Mouse (Mus musculus): ENCODE data around the gene Ip6k2. TPM values are rescaled to one million over a fixed set of nuclear protein-coding genes. Genes with fewer than 3 reads are reported as not detected.

The Ip6k2 gene
- polyA plus RNA-seq, 1 experiment from 2014 or later = 11.6 TPM

DNA sequence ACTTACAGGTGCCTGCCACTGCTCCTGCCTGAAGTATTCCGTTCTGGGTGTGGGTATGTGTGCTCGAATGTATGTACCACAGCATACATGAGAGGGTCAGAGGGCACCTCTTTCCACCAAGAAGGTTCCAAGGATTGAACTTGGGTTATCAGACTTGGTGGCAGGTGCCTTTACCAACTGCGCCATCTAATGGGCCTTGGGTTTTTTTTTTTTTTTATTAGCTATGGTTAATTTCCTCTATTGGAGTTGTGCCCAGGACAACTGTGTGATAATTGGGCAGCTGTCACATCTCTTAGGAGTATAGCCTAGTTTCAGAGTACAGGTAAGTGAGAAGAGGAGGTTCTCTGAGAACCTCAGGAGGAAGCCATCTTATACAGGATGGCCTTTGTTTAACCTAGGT lies 16.0 kb downstream of the Ip6k2 start:
- H3K27ac ChIP-seq = 0 out of 2 replicates have a peak overlapping the region, but pooled peaks have one; percentile 3
- H3K4me3 ChIP-seq (replicated peaks) = no peak overlapping the region
- H3K27me3 ChIP-seq = no peaks in the 10 kb centered on the region
- H3K9ac ChIP-seq = no peak overlapping the region
- H3K36me3 ChIP-seq = peaks cover 75% of the 10 kb centered on the region
- H3K4me1 ChIP-seq (replicated peaks) = peaks cover 51% of the 10 kb centered on the region
- H3K9me3 ChIP-seq (replicated peaks) = no peaks in the 10 kb centered on the region
- 88% methylated on average over 3 of the region's 3 CpGs for WGBS (ENCODE audit: insufficient replicate concordance)
- H3K4me2 ChIP-seq = no peak overlapping the region
- DNase-seq (no peak), ATAC-seq (ENCODE audit: low read depth) (no peak)

DNA sequence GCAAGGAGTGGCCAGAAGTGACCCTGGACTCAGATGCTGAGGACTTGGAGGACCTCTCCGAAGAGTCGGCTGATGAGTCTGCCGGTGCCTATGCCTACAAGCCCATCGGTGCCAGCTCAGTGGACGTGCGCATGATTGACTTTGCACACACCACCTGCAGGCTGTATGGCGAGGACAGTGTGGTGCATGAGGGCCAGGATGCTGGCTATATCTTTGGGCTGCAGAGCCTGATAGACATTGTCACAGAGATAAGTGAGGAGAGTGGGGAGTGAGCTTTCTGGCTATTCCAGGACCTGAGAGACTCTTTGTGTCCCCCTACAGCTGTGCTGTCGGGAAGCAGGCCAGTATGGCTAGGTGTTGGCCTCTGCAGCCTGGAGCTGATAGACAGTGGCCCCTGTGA lies 22.2 kb downstream of the Ip6k2 start:
- H3K4me2 ChIP-seq = peak overlapping the region; percentile 31

DNA sequence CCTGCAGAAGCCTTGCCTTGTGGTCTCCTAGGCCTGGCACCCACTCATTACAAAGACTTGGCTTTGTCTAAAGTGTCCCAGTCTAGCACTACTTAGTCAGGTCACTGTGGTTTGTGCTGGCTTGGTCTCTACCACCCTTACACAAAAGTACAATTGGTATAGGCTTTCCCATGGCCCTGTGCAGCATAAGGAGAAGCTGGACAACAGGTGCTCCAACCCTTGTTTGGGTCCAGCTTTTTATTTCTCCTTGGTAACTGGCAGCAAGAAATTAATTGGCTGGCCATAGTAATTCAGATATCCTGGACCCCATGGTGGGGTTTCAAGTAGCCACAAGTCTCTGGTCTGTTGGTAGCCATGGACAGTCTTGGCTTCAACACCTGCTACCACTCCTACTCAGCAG lies 22.8 kb downstream of the Ip6k2 start:
- Histone ChIP-seq H3K27ac (peak overlapping the region; percentile 96), H3K36me3 (peaks cover 57% of the 10 kb centered on the region), H3K4me2 (peak overlapping the region; percentile 99; the same call in 1 of the 2 replicates), H3K4me1 (replicated peaks) (peaks cover 72% of the 10 kb centered on the region), H3K27me3 (no peaks in the 10 kb centered on the region), H3K4me3 (replicated peaks) (no peak overlapping the region), H3K9ac (peak overlapping the region; percentile 40), H3K9me3 (replicated peaks) (no peaks in the 10 kb centered on the region)
- no peak for DNase-seq
- ATAC-seq (ENCODE audit: low read depth) = no peak

More for the DNA sequence above, 22.2 kb downstream of the Ip6k2 start:
- DNase-seq = peak; percentile 56
- H3K36me3 ChIP-seq = peaks cover 56% of the 10 kb centered on the region
- H3K4me3 ChIP-seq (replicated peaks) = no peak overlapping the region
- peak overlapping the region; percentile 96 for H3K27ac ChIP-seq
- peak; percentile 70 for ATAC-seq (ENCODE audit: low read depth)
- H3K4me1 ChIP-seq (replicated peaks) = peaks cover 72% of the 10 kb centered on the region
- H3K9me3 ChIP-seq (replicated peaks) = no peaks in the 10 kb centered on the region
- H3K27me3 ChIP-seq = no peaks in the 10 kb centered on the region
- WGBS (ENCODE audit: insufficient replicate concordance) = 61% methylated on average over 8 of the region's 8 CpGs
- H3K9ac ChIP-seq = peak overlapping the region; percentile 40; the same call in 1 of the 2 replicates

DNA sequence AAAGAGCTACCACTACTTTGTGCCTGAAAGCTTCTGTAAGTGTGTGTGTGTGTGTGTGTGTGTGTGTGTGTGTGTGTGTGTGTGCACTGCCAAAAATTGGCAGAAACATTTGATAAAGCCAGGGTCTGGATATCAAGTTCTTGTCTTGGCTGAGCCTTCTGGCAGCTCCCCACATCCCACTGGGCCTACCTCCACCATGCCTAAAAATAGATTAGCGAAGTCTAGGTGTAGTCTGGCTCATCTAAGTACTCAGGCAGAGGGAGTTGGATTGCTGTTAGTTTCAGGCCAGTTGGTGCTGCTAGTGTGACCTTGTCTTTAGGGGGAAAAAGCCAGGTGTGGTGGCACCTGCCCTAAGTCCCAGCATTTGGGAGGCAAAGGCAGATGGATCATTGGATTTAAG lies 23.2 kb downstream of the Ip6k2 start:
- no peak for ATAC-seq (ENCODE audit: low read depth)
- Histone ChIP-seq H3K4me3 (replicated peaks) (no peak overlapping the region), H3K9me3 (replicated peaks) (no peaks in the 10 kb centered on the region), H3K9ac (peak overlapping the region; percentile 75), H3K27ac (peak overlapping the region; percentile 96), H3K4me1 (replicated peaks) (peaks cover 67% of the 10 kb centered on the region), H3K36me3 (peaks cover 57% of the 10 kb centered on the region), H3K27me3 (no peaks in the 10 kb centered on the region), H3K4me2 (peak overlapping the region; percentile 99)
- DNase-seq = no peak
- WGBS (ENCODE audit: insufficient replicate concordance) = 61% methylated on average over 1 of the region's 1 CpGs

DNA sequence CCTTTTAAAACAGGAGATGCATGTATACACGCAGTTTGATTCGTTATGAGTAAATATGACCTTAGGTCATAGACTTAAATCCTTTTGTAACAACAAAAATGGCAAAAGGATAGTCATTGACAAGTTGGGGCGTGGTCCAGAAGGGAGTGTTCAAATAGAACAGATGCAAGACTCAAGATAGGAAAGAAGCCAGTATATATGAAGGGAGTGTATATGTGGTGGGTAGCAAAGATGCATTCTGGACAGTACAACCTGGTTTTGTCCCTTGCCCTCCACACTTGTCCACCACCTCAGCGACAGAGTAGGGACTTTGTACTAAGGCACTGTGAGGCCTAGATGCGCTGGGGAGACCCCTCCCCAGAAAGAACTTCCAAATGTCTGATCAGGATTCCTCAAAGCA lies 24.1 kb downstream of the Ip6k2 start:
- no peaks in the 10 kb centered on the region for H3K27me3 ChIP-seq
- H3K36me3 ChIP-seq = peaks cover 58% of the 10 kb centered on the region
- ATAC-seq (ENCODE audit: low read depth) = peak; percentile 79
- peak overlapping the region; percentile 75 for H3K9ac ChIP-seq
- H3K4me2 ChIP-seq = peak overlapping the region; percentile 99
- no peaks in the 10 kb centered on the region for H3K9me3 ChIP-seq (replicated peaks)
- H3K4me3 ChIP-seq (replicated peaks) = peak overlapping the region; percentile 77
- H3K27ac ChIP-seq = peak overlapping the region; percentile 96
- peaks cover 59% of the 10 kb centered on the region for H3K4me1 ChIP-seq (replicated peaks)
- peak; percentile 64 for DNase-seq
- WGBS (ENCODE audit: insufficient replicate concordance) = 37% methylated on average over 5 of the region's 5 CpGs

DNA sequence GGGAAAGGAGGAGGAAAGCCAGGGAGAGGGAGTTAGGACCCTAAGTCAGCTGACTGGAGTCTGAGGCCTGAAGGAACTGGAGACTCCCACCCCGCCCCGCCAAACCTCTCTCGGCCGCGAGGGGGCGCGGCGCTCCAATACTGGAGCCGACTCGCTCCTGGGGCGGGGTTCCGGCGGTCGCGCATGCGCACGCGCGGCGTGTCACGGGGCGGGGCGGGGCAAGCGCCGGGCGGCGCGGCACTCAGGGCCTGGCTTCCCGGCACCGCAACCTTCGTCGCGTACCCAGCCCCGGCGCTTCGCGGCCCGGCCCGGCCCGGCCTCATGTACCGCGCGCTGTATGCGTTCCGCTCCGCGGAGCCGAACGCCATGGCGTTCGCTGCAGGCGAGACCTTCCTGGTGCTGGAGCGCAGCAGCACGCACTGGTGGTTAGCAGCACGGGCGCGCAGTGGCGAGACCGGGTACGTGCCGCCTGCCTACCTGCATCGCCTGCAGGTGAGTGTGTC lies 24.6 kb downstream of the Ip6k2 start, which contains the start of gene Nckipsd:
Gene Nckipsd, plus strand, starts transcription at position 206 of the 503 bp plus-strand sequence.
- H3K4me3 ChIP-seq (replicated peaks) = peak within 1 kb of the TSS; percentile 77
- H3K4me2 ChIP-seq = peak within 1 kb of the TSS; percentile 99
- peaks cover 57% of the 10 kb centered on the region for H3K36me3 ChIP-seq
- H3K4me1 ChIP-seq (replicated peaks) = peaks cover 57% of the 10 kb centered on the region
- H3K9me3 ChIP-seq (replicated peaks) = no peaks in the 10 kb centered on the region
- under 1% methylated on average over 62 of the region's 62 CpGs for WGBS (ENCODE audit: insufficient replicate concordance)
- peak; percentile 82 for ATAC-seq (ENCODE audit: low read depth)
- DNase-seq = peak; percentile 90
- peak within 1 kb of the TSS; percentile 96 for H3K27ac ChIP-seq
- H3K27me3 ChIP-seq = no peaks in the 10 kb centered on the region
- H3K9ac ChIP-seq = peak within 1 kb of the TSS; percentile 91

DNA sequence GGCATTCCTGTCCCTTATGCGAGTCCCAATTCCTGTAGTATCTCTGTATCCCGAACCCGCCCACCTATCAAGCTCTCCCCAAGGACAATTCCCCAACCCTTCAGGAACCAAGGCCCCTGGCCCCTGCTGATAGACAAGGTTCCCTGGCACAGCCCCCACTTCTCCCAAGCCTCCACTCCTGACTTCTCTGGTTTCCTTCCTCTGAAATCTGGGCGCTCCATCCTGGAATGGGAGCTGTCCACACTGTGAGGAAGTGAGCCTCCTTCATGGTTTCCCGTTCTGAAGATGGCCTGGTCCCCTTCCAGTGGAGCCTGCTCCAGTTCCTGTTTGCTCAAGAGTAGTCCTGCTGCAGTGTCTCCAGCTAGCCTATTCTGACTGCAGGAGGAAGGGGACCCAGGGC lies 25.6 kb downstream of the Ip6k2 start:
- peak overlapping the region; percentile 77 for H3K4me3 ChIP-seq (replicated peaks)
- ATAC-seq (ENCODE audit: low read depth) (no peak), DNase-seq (no peak)
- peaks cover 53% of the 10 kb centered on the region for H3K4me1 ChIP-seq (replicated peaks)
- WGBS (ENCODE audit: insufficient replicate concordance) = 38% methylated on average over 5 of the region's 5 CpGs
- H3K9me3 ChIP-seq (replicated peaks) = no peaks in the 10 kb centered on the region
- peaks cover 53% of the 10 kb centered on the region for H3K36me3 ChIP-seq
- H3K27ac ChIP-seq = no peak overlapping the region; the same call in 1 of the 2 replicates
- H3K27me3 ChIP-seq = no peaks in the 10 kb centered on the region
- peak overlapping the region; percentile 91 for H3K9ac ChIP-seq
- peak overlapping the region; percentile 99 for H3K4me2 ChIP-seq

DNA sequence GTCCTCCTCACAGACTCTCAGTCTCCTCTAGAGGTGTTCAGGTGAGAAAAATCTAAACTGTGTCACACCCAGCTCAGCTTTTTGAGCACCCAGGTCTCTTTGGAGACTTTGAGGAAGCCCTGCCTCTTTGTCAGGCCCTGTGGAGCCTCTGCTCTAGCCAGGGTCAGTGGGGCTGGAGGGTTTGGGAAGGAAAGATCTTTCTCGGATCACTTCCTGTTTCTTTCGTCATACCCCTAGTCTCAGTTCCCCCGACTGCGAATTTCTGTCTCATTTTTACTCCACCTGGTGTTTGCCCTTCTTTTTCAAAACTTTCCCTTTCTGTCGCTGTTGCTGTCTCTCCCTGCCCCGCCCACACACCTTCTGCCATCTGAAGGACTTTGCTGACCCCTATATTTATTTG lies 26.1 kb downstream of the Ip6k2 start:
- WGBS (ENCODE audit: insufficient replicate concordance) = 31% methylated on average over 6 of the region's 6 CpGs
- peaks cover 48% of the 10 kb centered on the region for H3K4me1 ChIP-seq (replicated peaks)
- DNase-seq (no peak), ATAC-seq (ENCODE audit: low read depth) (no peak)
- no peaks in the 10 kb centered on the region for H3K27me3 ChIP-seq
- H3K27ac ChIP-seq = no peak overlapping the region
- peak overlapping the region; percentile 99 for H3K4me2 ChIP-seq
- no peak overlapping the region for H3K4me3 ChIP-seq (replicated peaks)
- peaks cover 53% of the 10 kb centered on the region for H3K36me3 ChIP-seq
- no peak overlapping the region for H3K9ac ChIP-seq
- H3K9me3 ChIP-seq (replicated peaks) = no peaks in the 10 kb centered on the region

DNA sequence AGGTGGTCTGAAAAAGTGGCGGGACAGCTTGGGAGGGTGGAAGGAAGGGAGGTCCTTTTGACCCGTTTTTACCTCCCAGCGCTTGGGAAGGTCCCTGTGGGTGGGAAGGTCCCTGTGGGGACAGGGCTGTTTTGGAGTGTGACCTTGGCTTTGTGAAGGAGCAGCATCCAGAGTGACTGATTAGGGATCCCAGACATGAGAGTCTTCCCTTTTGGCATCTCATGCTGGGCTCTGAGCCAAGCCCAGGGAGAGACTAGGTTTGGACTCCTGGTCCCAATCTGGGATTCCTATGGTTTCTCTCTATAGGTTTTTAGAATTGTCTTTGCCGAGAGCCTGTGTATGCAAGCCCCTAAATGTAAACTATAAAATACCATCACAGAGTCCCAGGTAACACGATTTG lies 26.9 kb downstream of the Ip6k2 start:
- no peak for DNase-seq
- Histone ChIP-seq H3K27ac (no peak overlapping the region), H3K4me2 (no peak overlapping the region), H3K36me3 (peaks cover 53% of the 10 kb centered on the region), H3K4me1 (replicated peaks) (peaks cover 40% of the 10 kb centered on the region), H3K9ac (no peak overlapping the region), H3K9me3 (replicated peaks) (no peaks in the 10 kb centered on the region), H3K27me3 (no peaks in the 10 kb centered on the region), H3K4me3 (replicated peaks) (no peak overlapping the region)
- WGBS (ENCODE audit: insufficient replicate concordance) = 77% methylated on average over 5 of the region's 5 CpGs
- no peak for ATAC-seq (ENCODE audit: low read depth)

DNA sequence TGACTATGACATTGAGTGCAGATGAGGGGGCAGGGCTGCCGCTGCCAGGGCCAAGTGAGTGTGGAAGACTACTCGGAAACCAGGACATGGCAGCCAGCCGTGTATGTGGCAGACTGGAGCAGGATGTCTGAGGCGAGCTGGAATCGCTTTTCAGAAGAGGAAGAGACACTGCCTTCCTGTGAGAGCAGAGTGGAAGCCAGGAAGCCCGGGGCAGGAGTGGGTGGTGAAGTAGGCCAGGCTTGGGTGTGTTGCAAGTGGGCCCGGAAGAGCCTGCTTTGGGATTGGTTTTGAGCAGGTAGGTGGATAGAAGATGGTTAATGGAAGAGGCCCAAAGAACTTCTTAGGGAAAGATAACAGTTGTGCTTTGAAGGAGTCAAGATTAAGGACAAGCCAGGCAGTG lies 32.0 kb downstream of the Ip6k2 start:
- ATAC-seq (ENCODE audit: low read depth) (no peak), DNase-seq (no peak)
- H3K9me3 ChIP-seq (replicated peaks) = no peaks in the 10 kb centered on the region
- H3K4me2 ChIP-seq = no peak overlapping the region
- WGBS (ENCODE audit: insufficient replicate concordance) = 72% methylated on average over 7 of the region's 7 CpGs
- no peaks in the 10 kb centered on the region for H3K4me1 ChIP-seq (replicated peaks)
- H3K27me3 ChIP-seq = peaks cover 4% of the 10 kb centered on the region; the same call in 1 of the 2 replicates
- H3K9ac ChIP-seq = no peak overlapping the region
- no peak overlapping the region for H3K27ac ChIP-seq
- H3K36me3 ChIP-seq = peaks cover 48% of the 10 kb centered on the region
- no peak overlapping the region for H3K4me3 ChIP-seq (replicated peaks)

DNA sequence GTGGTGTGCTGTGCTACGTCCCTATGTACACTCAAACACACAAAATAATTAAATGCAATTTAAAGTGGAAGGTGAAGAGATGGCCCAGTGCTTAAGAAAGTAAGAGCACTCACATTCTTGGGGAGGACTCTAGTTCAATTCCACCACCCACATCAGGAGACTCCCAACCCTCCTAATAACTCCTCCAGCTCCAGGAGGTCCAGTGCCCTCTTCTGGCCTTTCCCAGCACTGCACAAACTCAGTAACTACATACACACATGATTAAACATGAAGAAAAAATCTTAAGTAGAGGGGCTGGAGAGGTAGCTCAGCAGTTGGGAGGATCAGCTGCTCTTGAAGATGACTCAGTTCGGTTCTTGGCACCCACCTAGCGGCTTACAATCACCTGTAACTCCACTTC lies 35.9 kb downstream of the Ip6k2 start:
- WGBS (ENCODE audit: insufficient replicate concordance) = 40% methylated on average over 3 of the region's 3 CpGs
- no peak overlapping the region for H3K9ac ChIP-seq
- no peak overlapping the region for H3K4me3 ChIP-seq (replicated peaks)
- H3K4me2 ChIP-seq = no peak overlapping the region
- no peaks in the 10 kb centered on the region for H3K9me3 ChIP-seq (replicated peaks)
- H3K36me3 ChIP-seq = peaks cover 22% of the 10 kb centered on the region
- DNase-seq (peak; percentile 31), ATAC-seq (ENCODE audit: low read depth) (no peak)
- H3K27ac ChIP-seq = no peak overlapping the region
- H3K4me1 ChIP-seq (replicated peaks) = no peaks in the 10 kb centered on the region
- peaks cover 37% of the 10 kb centered on the region for H3K27me3 ChIP-seq

DNA sequence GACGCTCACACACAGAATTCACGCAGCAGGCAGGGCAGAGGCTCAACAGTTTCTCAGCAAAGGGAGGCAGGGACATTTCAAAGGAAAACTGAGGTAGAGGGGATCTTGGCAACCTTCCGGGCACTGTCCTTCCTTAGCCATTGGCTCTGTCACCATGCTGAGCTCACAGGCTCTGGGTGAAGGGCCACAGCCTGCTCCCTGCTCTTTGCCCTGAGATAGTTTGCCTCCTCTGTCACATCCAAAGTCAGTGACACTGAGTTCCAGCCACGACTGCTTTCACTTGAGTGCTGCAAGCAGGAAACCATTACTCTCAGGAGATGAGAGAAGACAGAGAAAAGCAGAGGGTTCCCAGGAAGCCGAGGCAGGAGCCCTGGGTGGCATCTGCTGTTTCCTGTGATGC lies 36.5 kb downstream of the Ip6k2 start:
- Histone ChIP-seq H3K4me1 (replicated peaks) (no peaks in the 10 kb centered on the region), H3K9ac (no peak overlapping the region), H3K4me3 (replicated peaks) (no peak overlapping the region), H3K36me3 (peaks cover 16% of the 10 kb centered on the region), H3K27ac (no peak overlapping the region), H3K27me3 (peaks cover 43% of the 10 kb centered on the region), H3K9me3 (replicated peaks) (no peaks in the 10 kb centered on the region), H3K4me2 (no peak overlapping the region)
- WGBS (ENCODE audit: insufficient replicate concordance) = 46% methylated on average over 5 of the region's 5 CpGs
- DNase-seq (no peak), ATAC-seq (ENCODE audit: low read depth) (no peak)
